Mouse (Mus musculus): ENCODE results near the gene Celf5. TPM values are rescaled to one million over a fixed set of nuclear protein-coding genes. Genes with fewer than 3 reads are reported as not detected.

Celf5 gene
- polyA plus RNA-seq, 1 experiment = 1.0 TPM

DNA sequence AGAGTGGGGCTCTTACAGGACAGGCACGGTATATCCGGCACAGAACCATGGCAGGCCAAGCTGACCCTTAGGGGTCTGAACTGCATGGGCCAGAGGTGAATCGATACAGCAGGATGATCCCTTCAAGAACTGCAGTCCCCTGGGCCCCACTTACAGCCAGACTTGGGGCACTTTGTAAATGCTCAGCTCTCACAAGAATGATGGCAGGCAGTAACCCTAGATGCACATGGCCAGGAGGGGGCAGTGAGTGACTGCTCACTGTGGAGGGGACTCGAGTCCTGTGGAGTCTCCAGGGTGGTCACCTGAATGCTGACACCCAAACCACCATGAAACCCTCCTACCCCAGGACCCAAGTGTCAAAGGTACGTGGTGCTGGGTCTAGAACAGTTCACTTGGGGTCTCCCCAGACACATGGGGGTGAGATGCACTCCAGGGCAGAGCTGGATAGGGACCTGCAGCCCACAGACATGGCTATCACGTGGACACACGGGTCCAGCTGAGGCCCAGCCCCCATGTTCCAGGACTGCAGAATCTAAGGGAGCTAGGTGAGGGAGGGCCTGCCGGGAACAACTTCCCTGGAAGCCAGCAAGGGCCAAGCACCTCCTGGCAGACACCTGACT lies 11.2 kb upstream of the Celf5 start:
- H3K27me3 ChIP-seq (ENCODE audit: control insufficient read depth, insufficient read depth, insufficient read length) = no peaks in the 10 kb centered on the region
- TF ChIP-seq MAX (IDR thresholded peaks at IDR 0.05) (no peak), USF1 (IDR thresholded peaks at IDR 0.05; ENCODE audit: low read depth) (no peak), MYOD1 (IDR thresholded peaks at IDR 0.05; ENCODE audit: control insufficient read depth, insufficient read length, low read depth) (no peak), CEBPB (IDR thresholded peaks at IDR 0.05; ENCODE audit: low read depth) (no peak), CTCF (IDR thresholded peaks at IDR 0.05; ENCODE audit: control insufficient read depth, insufficient read depth, insufficient read length) (no peak), MYOG (IDR thresholded peaks at IDR 0.05; ENCODE audit: control insufficient read depth, extremely low read depth, insufficient read length) (no peak), FOSL1 (IDR thresholded peaks at IDR 0.05; ENCODE audit: insufficient read depth, low read length, poor library complexity, severe bottlenecking) (no peak)
- peaks cover 32% of the 10 kb centered on the region for H3K79me2 ChIP-seq (ENCODE audit: control insufficient read depth, insufficient read depth)
- peaks cover 28% of the 10 kb centered on the region for H3K79me3 ChIP-seq (ENCODE audit: low read depth)
- H3K4me3 ChIP-seq (ENCODE audit: insufficient read depth, poor library complexity, severe bottlenecking) = no peak overlapping the region
- no peak overlapping the region for H3ac ChIP-seq (ENCODE audit: control insufficient read depth, insufficient read length, low read depth)
- peaks cover 44% of the 10 kb centered on the region for H3K36me3 ChIP-seq (ENCODE audit: control insufficient read depth, insufficient read depth)

GRCm38 (mm10) chr10:81492606-81493240 lies 10.2 kb upstream of the Celf5 start:
- Histone ChIP-seq H3K79me2 (ENCODE audit: control insufficient read depth, insufficient read depth) (peaks cover 32% of the 10 kb centered on the region), H3ac (ENCODE audit: control insufficient read depth, insufficient read length, low read depth) (no peak overlapping the region), H3K27me3 (ENCODE audit: control insufficient read depth, insufficient read depth, insufficient read length) (no peaks in the 10 kb centered on the region), H3K4me3 (ENCODE audit: insufficient read depth, poor library complexity, severe bottlenecking) (no peak overlapping the region), H3K36me3 (ENCODE audit: control insufficient read depth, insufficient read depth) (peaks cover 54% of the 10 kb centered on the region), H3K79me3 (ENCODE audit: low read depth) (peaks cover 28% of the 10 kb centered on the region)
- TF ChIP-seq FOSL1 (IDR thresholded peaks at IDR 0.05; ENCODE audit: insufficient read depth, low read length, poor library complexity, severe bottlenecking) (no peak), MAX (IDR thresholded peaks at IDR 0.05) (no peak), MYOG (IDR thresholded peaks at IDR 0.05; ENCODE audit: control insufficient read depth, extremely low read depth, insufficient read length) (no peak), USF1 (IDR thresholded peaks at IDR 0.05; ENCODE audit: low read depth) (no peak), CTCF (IDR thresholded peaks at IDR 0.05; ENCODE audit: control insufficient read depth, insufficient read depth, insufficient read length) (no peak), MYOD1 (IDR thresholded peaks at IDR 0.05; ENCODE audit: control insufficient read depth, insufficient read length, low read depth) (no peak), CEBPB (IDR thresholded peaks at IDR 0.05; ENCODE audit: low read depth) (no peak)

DNA sequence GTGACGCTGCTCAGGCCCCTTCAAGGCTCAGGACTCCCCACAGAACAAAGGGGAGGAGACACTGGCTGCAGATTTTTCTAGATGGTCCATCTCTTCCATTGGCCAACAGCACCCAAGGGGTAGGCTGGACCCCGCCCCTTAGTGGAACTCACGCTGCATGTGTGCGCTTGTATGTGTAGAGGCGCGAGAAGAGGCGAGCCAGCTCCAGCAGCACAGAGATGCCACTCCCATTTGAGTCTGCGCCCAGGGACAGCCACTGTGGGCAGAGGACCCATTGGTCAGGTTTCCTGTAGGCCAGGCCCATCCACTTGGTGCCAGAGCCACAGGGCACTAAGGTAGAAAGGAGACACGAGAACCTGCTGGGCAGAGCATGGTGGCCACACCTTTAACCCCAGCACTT lies 8.5 kb upstream of the Celf5 start:
- H3K79me2 ChIP-seq (ENCODE audit: control insufficient read depth, insufficient read depth) = peaks cover 31% of the 10 kb centered on the region
- H3K36me3 ChIP-seq (ENCODE audit: control insufficient read depth, insufficient read depth) = peaks cover 65% of the 10 kb centered on the region
- peaks cover 28% of the 10 kb centered on the region for H3K79me3 ChIP-seq (ENCODE audit: low read depth)

GRCm38 (mm10) chr10:81489941-81490340 lies 7.4 kb upstream of the Celf5 start:
- peaks cover 65% of the 10 kb centered on the region for H3K36me3 ChIP-seq (ENCODE audit: control insufficient read depth, insufficient read depth)
- TF ChIP-seq MAX (IDR thresholded peaks at IDR 0.05) (no peak), CTCF (IDR thresholded peaks at IDR 0.05; ENCODE audit: control insufficient read depth, insufficient read depth, insufficient read length) (no peak), CEBPB (IDR thresholded peaks at IDR 0.05; ENCODE audit: low read depth) (no peak), USF1 (IDR thresholded peaks at IDR 0.05; ENCODE audit: low read depth) (no peak)

More for the DNA sequence above, 8.5 kb upstream of the Celf5 start:
- TF ChIP-seq MAX (IDR thresholded peaks at IDR 0.05) (no peak), USF1 (IDR thresholded peaks at IDR 0.05; ENCODE audit: low read depth) (no peak), MYOG (IDR thresholded peaks at IDR 0.05; ENCODE audit: control insufficient read depth, extremely low read depth, insufficient read length) (no peak), FOSL1 (IDR thresholded peaks at IDR 0.05; ENCODE audit: insufficient read depth, low read length, poor library complexity, severe bottlenecking) (no peak), MYOD1 (IDR thresholded peaks at IDR 0.05; ENCODE audit: control insufficient read depth, insufficient read length, low read depth) (no peak)
- no peak overlapping the region for H3ac ChIP-seq (ENCODE audit: control insufficient read depth, insufficient read length, low read depth)
- H3K27me3 ChIP-seq (ENCODE audit: control insufficient read depth, insufficient read depth, insufficient read length) = no peaks in the 10 kb centered on the region
- no peak overlapping the region for H3K4me3 ChIP-seq (ENCODE audit: insufficient read depth, poor library complexity, severe bottlenecking)

DNA sequence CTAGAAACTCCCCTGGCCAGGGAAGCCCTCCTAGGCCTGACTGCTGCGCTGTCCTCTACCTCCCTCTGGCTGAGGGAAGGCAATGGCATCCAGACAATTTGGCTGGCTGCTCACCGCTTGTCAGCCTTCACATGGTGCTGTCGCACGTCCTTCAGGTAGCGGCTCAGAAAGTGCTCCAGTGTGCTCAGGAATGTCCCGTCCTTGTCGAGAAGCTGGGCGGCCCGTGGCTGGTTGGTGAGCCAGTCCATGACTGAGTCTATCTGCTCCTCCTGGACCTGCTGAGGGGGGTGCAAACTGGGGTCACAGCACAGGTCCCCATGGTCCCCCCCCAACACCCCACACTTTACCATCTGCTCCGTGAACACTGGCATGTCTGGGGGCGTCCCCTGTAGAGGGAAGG lies 5.6 kb upstream of the Celf5 start:
- Histone ChIP-seq H3K27me3 (ENCODE audit: control insufficient read depth, insufficient read depth, insufficient read length) (no peaks in the 10 kb centered on the region), H3K79me2 (ENCODE audit: control insufficient read depth, insufficient read depth) (peaks cover 2% of the 10 kb centered on the region), H3ac (ENCODE audit: control insufficient read depth, insufficient read length, low read depth) (no peak overlapping the region), H3K36me3 (ENCODE audit: control insufficient read depth, insufficient read depth) (peaks cover 61% of the 10 kb centered on the region), H3K79me3 (ENCODE audit: low read depth) (peaks cover 1% of the 10 kb centered on the region), H3K4me3 (ENCODE audit: insufficient read depth, poor library complexity, severe bottlenecking) (no peak overlapping the region)
- TF ChIP-seq MAX (IDR thresholded peaks at IDR 0.05) (no peak), MYOD1 (IDR thresholded peaks at IDR 0.05; ENCODE audit: control insufficient read depth, insufficient read length, low read depth) (no peak), MYOG (IDR thresholded peaks at IDR 0.05; ENCODE audit: control insufficient read depth, extremely low read depth, insufficient read length) (no peak), CEBPB (IDR thresholded peaks at IDR 0.05; ENCODE audit: low read depth) (no peak), USF1 (IDR thresholded peaks at IDR 0.05; ENCODE audit: low read depth) (no peak), FOSL1 (IDR thresholded peaks at IDR 0.05; ENCODE audit: insufficient read depth, low read length, poor library complexity, severe bottlenecking) (no peak), CTCF (IDR thresholded peaks at IDR 0.05; ENCODE audit: control insufficient read depth, insufficient read depth, insufficient read length) (no peak)

More at GRCm38 (mm10) chr10:81489941-81490340, 7.4 kb upstream of the Celf5 start:
- H3K27me3 ChIP-seq (ENCODE audit: control insufficient read depth, insufficient read depth, insufficient read length) = no peaks in the 10 kb centered on the region
- peaks cover 18% of the 10 kb centered on the region for H3K79me3 ChIP-seq (ENCODE audit: low read depth)
- no peak overlapping the region for H3K4me3 ChIP-seq (ENCODE audit: insufficient read depth, poor library complexity, severe bottlenecking)
- H3K79me2 ChIP-seq (ENCODE audit: control insufficient read depth, insufficient read depth) = peaks cover 20% of the 10 kb centered on the region
- no peak overlapping the region for H3ac ChIP-seq (ENCODE audit: control insufficient read depth, insufficient read length, low read depth)
